Mouse (Mus musculus) thymus, adult 2 months (tissue): Measurements from ENCODE around the gene Srebf1.

Experiments used
- CTCF ChIP-seq: fragments of 200-500 bp; IDR thresholded peaks from 2 replicates; pipeline ENCODE4 v1.5.1; 2012; ENCODE audit warnings: mild to moderate bottlenecking, control low read depth, low read length, moderate library complexity, borderline replicate concordance; ENCODE audit not compliant: control insufficient read depth, poor library complexity, insufficient read depth; ENCODE audit errors: extremely low read depth
- POLR2A ChIP-seq: fragments of 200-500 bp; IDR thresholded peaks from 2 replicates; pipeline ENCODE4 v1.6.1; 2012; ENCODE audit warnings: mild to moderate bottlenecking, low read length, control low read depth, moderate library complexity; ENCODE audit not compliant: control insufficient read depth, poor library complexity, insufficient read depth; ENCODE audit errors: extremely low read depth

DNA sequence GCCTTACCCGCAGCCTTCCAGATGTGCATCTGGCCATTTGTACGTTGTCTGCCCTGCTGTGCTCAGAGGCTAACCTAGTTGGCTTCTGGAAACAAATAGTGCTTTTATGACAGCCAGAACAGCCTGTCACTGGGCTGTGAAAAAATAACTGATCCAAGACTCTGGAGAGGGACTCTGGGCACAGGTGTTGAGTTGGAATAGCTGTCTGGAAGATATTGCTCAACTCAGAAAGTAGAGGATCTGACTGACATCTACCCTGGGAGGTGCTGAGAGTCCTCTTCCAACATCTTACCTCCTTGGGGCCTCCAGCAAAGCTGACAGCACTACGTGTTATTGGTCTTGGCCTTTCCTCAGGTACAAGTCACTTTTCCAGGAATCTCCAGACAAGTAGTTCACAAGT is 33.3 kb upstream of the Srebf1 start:
- no peak for TF ChIP-seq CTCF
- TF ChIP-seq POLR2A, result no peak
